Mouse (Mus musculus): ENCODE measurements around the gene Rars2. TPM values are rescaled to one million over a fixed set of nuclear protein-coding genes. Genes with fewer than 3 reads are reported as not detected.

Gene Rars2
- polyA plus RNA-seq, 1 experiment = 15.1 TPM

GRCm38 (mm10) chr4:34637851-34638250, 23.1 kb downstream of the Rars2 start:
- Histone ChIP-seq H3K4me3 (ENCODE audit: insufficient read depth, low read length) (no peak overlapping the region), H3K4me1 (ENCODE audit: control insufficient read depth, insufficient read depth, low read length) (peaks cover 3% of the 10 kb centered on the region), H3K27ac (ENCODE audit: insufficient read depth, low read depth, low read length) (no peak overlapping the region)
- TF ChIP-seq CTCF (IDR thresholded peaks at IDR 0.05; ENCODE audit: low read depth, low read length) = no peak
- TF ChIP-seq POLR2A (IDR thresholded peaks at IDR 0.05; ENCODE audit: borderline replicate concordance, low read depth, low read length) = no peak

GRCm38 (mm10) chr4:34639745-34640364, 25.1 kb downstream of the Rars2 start:
- H3K27ac ChIP-seq (ENCODE audit: insufficient read depth, low read depth, low read length) = no peak overlapping the region
- no peak overlapping the region for H3K4me3 ChIP-seq (ENCODE audit: insufficient read depth, low read length)

DNA sequence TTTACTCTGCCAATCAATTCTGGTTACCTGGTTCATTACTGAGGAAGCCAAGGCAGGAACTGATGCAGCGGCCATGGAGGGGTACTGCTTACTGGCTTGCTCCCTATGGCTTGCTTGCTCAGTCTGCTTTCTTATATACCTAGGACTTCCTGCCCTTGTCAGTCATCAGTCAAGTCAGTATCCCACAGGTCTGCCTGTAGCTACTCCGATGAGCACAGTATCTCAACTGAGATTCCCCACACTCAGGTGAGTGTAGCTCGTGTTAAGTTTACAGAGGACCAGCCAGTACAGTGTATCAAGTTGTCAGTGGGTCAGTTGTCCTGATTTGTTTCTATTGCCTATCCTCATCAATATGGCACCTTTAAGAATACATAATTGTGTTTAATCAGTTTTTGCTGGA, 26.0 kb downstream of the Rars2 start:
- Histone ChIP-seq H3K27ac (ENCODE audit: insufficient read depth, low read depth, low read length) (no peak overlapping the region), H3K4me3 (ENCODE audit: insufficient read depth, low read length) (no peak overlapping the region), H3K4me1 (ENCODE audit: control insufficient read depth, insufficient read depth, low read length) (peaks cover 5% of the 10 kb centered on the region)
- TF ChIP-seq POLR2A (IDR thresholded peaks at IDR 0.05; ENCODE audit: borderline replicate concordance, low read depth, low read length) (no peak), CTCF (IDR thresholded peaks at IDR 0.05; ENCODE audit: low read depth, low read length) (no peak)

More at GRCm38 (mm10) chr4:34639745-34640364, 25.1 kb downstream of the Rars2 start:
- H3K4me1 ChIP-seq (ENCODE audit: control insufficient read depth, insufficient read depth, low read length) = peaks cover 5% of the 10 kb centered on the region
- TF ChIP-seq POLR2A (IDR thresholded peaks at IDR 0.05; ENCODE audit: borderline replicate concordance, low read depth, low read length) = no peak
- no peak for TF ChIP-seq CTCF (IDR thresholded peaks at IDR 0.05; ENCODE audit: low read depth, low read length)

GRCm38 (mm10) chr4:34644779-34645178, 30.0 kb downstream of the Rars2 start:
- Histone ChIP-seq H3K4me1 (ENCODE audit: control insufficient read depth, insufficient read depth, low read length) (peaks cover 5% of the 10 kb centered on the region), H3K4me3 (ENCODE audit: insufficient read depth, low read length) (no peak overlapping the region), H3K27ac (ENCODE audit: insufficient read depth, low read depth, low read length) (no peak overlapping the region)
- TF ChIP-seq POLR2A (IDR thresholded peaks at IDR 0.05; ENCODE audit: borderline replicate concordance, low read depth, low read length) = no peak
- TF ChIP-seq CTCF (IDR thresholded peaks at IDR 0.05; ENCODE audit: low read depth, low read length) = no peak

DNA sequence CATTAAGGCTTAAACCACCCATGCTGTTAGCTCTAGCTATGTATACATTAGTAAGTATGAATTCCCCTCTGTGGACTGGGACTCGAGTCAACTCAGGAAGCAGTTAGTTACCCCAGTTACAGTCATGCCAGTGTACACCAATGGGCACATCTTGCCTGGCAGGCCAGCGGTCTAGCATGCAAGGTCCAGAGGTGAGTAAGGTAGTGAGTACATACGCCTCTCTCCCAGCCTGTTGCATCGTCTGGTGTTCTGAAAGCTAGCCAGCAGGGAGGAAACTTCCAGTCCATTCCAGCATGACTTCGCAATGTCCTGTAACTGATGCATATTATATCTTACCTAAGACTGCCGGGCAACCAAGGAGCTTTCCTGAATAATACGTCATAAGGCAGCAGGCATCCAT, 38.4 kb downstream of the Rars2 start:
- TF ChIP-seq POLR2A (IDR thresholded peaks at IDR 0.05; ENCODE audit: borderline replicate concordance, low read depth, low read length) (no peak), CTCF (IDR thresholded peaks at IDR 0.05; ENCODE audit: low read depth, low read length) (no peak)
- Histone ChIP-seq H3K4me3 (ENCODE audit: insufficient read depth, low read length) (no peak overlapping the region), H3K27ac (ENCODE audit: insufficient read depth, low read depth, low read length) (no peak overlapping the region), H3K4me1 (ENCODE audit: control insufficient read depth, insufficient read depth, low read length) (no peaks in the 10 kb centered on the region)

DNA sequence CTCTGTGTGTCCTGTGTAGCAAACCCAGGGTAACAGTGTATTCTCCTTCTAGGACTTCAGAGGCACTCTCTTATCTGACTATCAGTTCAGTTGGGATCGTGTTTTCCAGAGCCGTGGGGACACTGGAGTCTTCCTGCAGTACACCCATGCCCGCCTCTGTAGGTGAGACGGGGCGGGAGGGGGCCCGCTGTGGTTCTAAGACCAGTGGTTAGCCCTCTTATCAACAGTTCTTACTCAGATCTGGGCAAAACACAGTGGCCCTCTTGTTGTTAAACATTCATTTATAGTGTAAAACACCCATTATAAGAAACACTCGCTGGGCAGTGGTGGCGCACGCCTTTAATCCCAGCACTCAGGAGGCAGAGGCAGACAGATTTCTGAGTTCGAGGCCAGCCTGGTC, 41.3 kb downstream of the Rars2 start:
- Histone ChIP-seq H3K27ac (ENCODE audit: insufficient read depth, low read depth, low read length) (no peak overlapping the region), H3K4me3 (ENCODE audit: insufficient read depth, low read length) (no peak overlapping the region), H3K4me1 (ENCODE audit: control insufficient read depth, insufficient read depth, low read length) (no peaks in the 10 kb centered on the region)
- TF ChIP-seq CTCF (IDR thresholded peaks at IDR 0.05; ENCODE audit: low read depth, low read length) (no peak), POLR2A (IDR thresholded peaks at IDR 0.05; ENCODE audit: borderline replicate concordance, low read depth, low read length) (no peak)

GRCm38 (mm10) chr4:34659012-34659411, 44.3 kb downstream of the Rars2 start:
- no peaks in the 10 kb centered on the region for H3K4me1 ChIP-seq (ENCODE audit: control insufficient read depth, insufficient read depth, low read length)
- TF ChIP-seq CTCF (IDR thresholded peaks at IDR 0.05; ENCODE audit: low read depth, low read length) (no peak), POLR2A (IDR thresholded peaks at IDR 0.05; ENCODE audit: borderline replicate concordance, low read depth, low read length) (no peak)
- no peak overlapping the region for H3K27ac ChIP-seq (ENCODE audit: insufficient read depth, low read depth, low read length)
- H3K4me3 ChIP-seq (ENCODE audit: insufficient read depth, low read length) = no peak overlapping the region

- H3K27ac ChIP-seq (ENCODE audit: insufficient read depth, low read depth, low read length) = no peak overlapping the region
- TF ChIP-seq POLR2A (IDR thresholded peaks at IDR 0.05; ENCODE audit: borderline replicate concordance, low read depth, low read length) (no peak), CTCF (IDR thresholded peaks at IDR 0.05; ENCODE audit: low read depth, low read length) (no peak)
- no peaks in the 10 kb centered on the region for H3K4me1 ChIP-seq (ENCODE audit: control insufficient read depth, insufficient read depth, low read length)
- no peak overlapping the region for H3K4me3 ChIP-seq (ENCODE audit: insufficient read depth, low read length)
These were observed 46.8 kb downstream of the Rars2 start for GRCm38 (mm10) chr4:34661514-34661913.

- no peak overlapping the region for H3K27ac ChIP-seq (ENCODE audit: insufficient read depth, low read depth, low read length)
- no peaks in the 10 kb centered on the region for H3K4me1 ChIP-seq (ENCODE audit: control insufficient read depth, insufficient read depth, low read length)
- TF ChIP-seq POLR2A (IDR thresholded peaks at IDR 0.05; ENCODE audit: borderline replicate concordance, low read depth, low read length) (no peak), CTCF (IDR thresholded peaks at IDR 0.05; ENCODE audit: low read depth, low read length) (no peak)
- no peak overlapping the region for H3K4me3 ChIP-seq (ENCODE audit: insufficient read depth, low read length)
These were observed 47.2 kb downstream of the Rars2 start for GRCm38 (mm10) chr4:34661927-34662326.

DNA sequence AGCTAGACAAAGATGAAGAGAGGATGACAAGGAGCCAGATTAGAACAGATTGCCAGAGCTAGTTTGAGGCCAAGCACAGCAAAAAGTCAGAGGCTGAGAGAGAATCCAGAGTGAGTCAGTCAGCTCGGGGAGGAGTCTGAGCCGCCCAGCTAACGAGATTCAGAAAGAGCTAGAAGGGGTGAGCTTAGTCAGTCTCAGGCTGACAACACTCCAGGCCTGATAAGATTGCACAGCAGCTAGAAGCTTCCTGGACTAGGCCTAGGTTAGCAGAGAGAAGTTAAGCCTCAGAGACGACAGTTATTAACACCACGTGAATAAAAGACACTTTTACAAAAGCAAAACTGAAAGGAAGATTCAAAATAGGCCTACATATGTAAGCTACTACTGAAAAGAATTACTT, 53.2 kb downstream of the Rars2 start:
- Histone ChIP-seq H3K4me3 (ENCODE audit: insufficient read depth, low read length) (no peak overlapping the region), H3K4me1 (ENCODE audit: control insufficient read depth, insufficient read depth, low read length) (no peaks in the 10 kb centered on the region), H3K27ac (ENCODE audit: insufficient read depth, low read depth, low read length) (no peak overlapping the region)
- no peak for TF ChIP-seq CTCF (IDR thresholded peaks at IDR 0.05; ENCODE audit: low read depth, low read length)
- no peak for TF ChIP-seq POLR2A (IDR thresholded peaks at IDR 0.05; ENCODE audit: borderline replicate concordance, low read depth, low read length)
